In the genomic region with DNA sequence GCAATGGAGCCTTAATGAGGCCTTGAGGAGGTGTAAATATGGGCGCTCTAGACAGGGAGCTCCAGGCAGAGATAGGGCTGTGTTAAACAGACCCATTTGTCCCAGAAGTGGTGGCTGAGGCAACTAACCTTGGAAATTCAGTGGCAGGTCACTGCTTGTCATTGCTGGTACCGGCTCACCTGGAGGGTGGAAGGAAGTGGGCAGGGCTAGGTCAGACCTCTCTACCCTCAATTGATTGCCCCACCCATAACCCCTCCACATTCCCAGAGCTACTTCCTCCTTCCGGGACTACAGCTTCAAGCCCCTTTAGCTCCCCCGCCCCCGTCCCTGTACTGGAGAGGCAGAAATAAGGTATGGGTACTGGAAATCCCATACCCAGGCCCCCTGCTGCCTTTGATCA, we compare ENCODE assay signal across 14 mouse cellular contexts. TPM values are rescaled to one million over a fixed set of nuclear protein-coding genes. Genes with fewer than 3 reads are reported as not detected.
A peak's percentile ranks its signal among the peaks of the same experiment; 100 is the strongest.
DNase-seq lines count a peak whose midpoint lies in the region; TF ChIP-seq lines count a peak whose summit lies in the region.
"Had no signal": no experiment of that assay in that cellular context is flagged by ENCODE, and none has a peak within 500 bp of the region (broad histone marks: within the 10 kb centered on the region; RNA-seq: fewer than 3 reads in every experiment).

No protein-coding gene starts in this region.

- 38% methylated on average over 5 of the region's 5 CpGs for WGBS in lung, adult 2 months

- DNase-seq in gastrocnemius, adult 2 months: peak; percentile 12
- no peak for DNase-seq in gastrocnemius, adult 18-20 months (ENCODE audit: low spot score)
- peak; percentile 30 for DNase-seq in thymus, postnatal 25 days
- DNase-seq in thymus, adult 18-20 months: no peak
- peak; percentile 38 for DNase-seq in lung, adult 2 months
- no peak for DNase-seq in adrenal gland, postnatal 10 days
- DNase-seq in layer of hippocampus, postnatal 14 days (ENCODE audit: low spot score in 2 of 2): no peak
- DNase-seq in MN1 (ENCODE audit: low spot score): no peak
- DNase-seq: embryo, embryonic 11 days; gastrocnemius, postnatal 25 days; kidney, adult 18-20 months had no signal

- 0 out of 2 replicates have a peak, but pooled peaks cover 2% of the 10 kb centered on the region for H3K4me1 ChIP-seq in lung, adult 2 months (ENCODE audit: control insufficient read depth, insufficient read depth, low read length)

- TF ChIP-seq CTCF in gastrocnemius, adult 2 months (IDR thresholded peaks at IDR 0.05): no peak
- TF ChIP-seq CTCF in lung, adult 2 months (IDR thresholded peaks at IDR 0.05; ENCODE audit: insufficient read depth, low read length): no peak

- TF ChIP-seq POLR2A in lung, adult 2 months (IDR thresholded peaks at IDR 0.05; ENCODE audit: borderline replicate concordance, extremely low read depth, low read depth, low read length): no peak

- no peak overlapping the region for H3K27ac ChIP-seq in gastrocnemius, adult 2 months

- intact Hi-C loops in gastrocnemius, adult 2 months (cut with DNase I): no loop called here

- H3K4me3 ChIP-seq in gastrocnemius, adult 2 months: no peak overlapping the region
- H3K4me3 ChIP-seq in lung, adult 2 months (replicated peaks; ENCODE audit: extremely low read depth, low read depth, low read length): peak overlapping the region; percentile 10
- H3K4me3 ChIP-seq: limb, embryonic 13.5 days had no signal

RNA-seq across cellular contexts. Expression of a gene that starts 1.0 kb away (rescaled TPM):
- under 1 TPM; 0.28 to 0.64 TPM for total RNA-seq in gastrocnemius, adult 2 months (2021)
- under 1 TPM; 0.18 to 0.33 TPM for total RNA-seq in gastrocnemius, adult 18-20 months (2021)
- 25.7 and 45.9 TPM in 2 replicates for polyA plus RNA-seq in lung, adult 2 months (2012; rRNA removed)
- total RNA-seq in adrenal gland, postnatal 10 days (2021): 10 to 100 TPM; 10.9 to 11.6 TPM
- total RNA-seq in layer of hippocampus, postnatal 14 days (2021): under 1 TPM; 0.43 to 0.67 TPM

RNA-seq across cellular contexts. Expression of a gene that starts 11.9 kb away (rescaled TPM):
- total RNA-seq in gastrocnemius, adult 2 months (2021): not detected
- total RNA-seq in gastrocnemius, adult 18-20 months (2021): not detected
- polyA plus RNA-seq in lung, adult 2 months (2012; rRNA removed): 0.19 and 0.28 TPM in 2 replicates
- total RNA-seq in adrenal gland, postnatal 10 days (2021): not detected
- total RNA-seq in layer of hippocampus, postnatal 14 days (2021): not detected
- total RNA-seq: adrenal gland, adult 18-20 months; gastrocnemius, postnatal 25 days had no signal
- polyA plus RNA-seq: limb, embryonic 13.5 days had no signal

RNA-seq across cellular contexts. Expression of a gene that starts 37.1 kb away (rescaled TPM):
- under 1 TPM; 0.08 TPM for total RNA-seq in gastrocnemius, adult 2 months (2021)
- under 1 TPM; 0.07 to 0.11 TPM for total RNA-seq in gastrocnemius, adult 18-20 months (2021)
- polyA plus RNA-seq in lung, adult 2 months (2012; rRNA removed): 0.05 and 0.06 TPM in 2 replicates
- under 1 TPM; 0.15 to 0.33 TPM for total RNA-seq in adrenal gland, postnatal 10 days (2021)
- total RNA-seq in layer of hippocampus, postnatal 14 days (2021): under 1 TPM; 0.21 to 0.29 TPM
- total RNA-seq: neutrophil, adult 5-6 weeks had no signal

RNA-seq across cellular contexts. Expression of a gene that starts 39.6 kb away (rescaled TPM):
- total RNA-seq in gastrocnemius, adult 2 months (2021): 100 to 1,000 TPM; 439 to 468 TPM
- 100 to 1,000 TPM; 472 to 505 TPM for total RNA-seq in gastrocnemius, adult 18-20 months (2021)
- 1.1 and 4.2 TPM in 2 replicates for polyA plus RNA-seq in lung, adult 2 months (2012; rRNA removed)
- 10 to 100 TPM in 1 of 2 experiments, 1 to 10 TPM in 1; 2.0 to 13.3 TPM for total RNA-seq in adrenal gland, postnatal 10 days (2021)
- total RNA-seq in layer of hippocampus, postnatal 14 days (2021): not detected

RNA-seq across cellular contexts. Expression of a gene that starts 40.8 kb away (rescaled TPM):
- total RNA-seq in gastrocnemius, adult 2 months (2021): 10 to 100 TPM; 10.8 to 12.8 TPM
- 10 to 100 TPM in 1 of 2 experiments, 1 to 10 TPM in 1; 7.8 to 12.0 TPM for total RNA-seq in gastrocnemius, adult 18-20 months (2021)
- polyA plus RNA-seq in lung, adult 2 months (2012; rRNA removed): 107 and 125 TPM in 2 replicates
- 10 to 100 TPM; 77.9 to 83.2 TPM for total RNA-seq in adrenal gland, postnatal 10 days (2021)
- 10 to 100 TPM; 23.8 to 24.0 TPM for total RNA-seq in layer of hippocampus, postnatal 14 days (2021)

Comparison
In these comparisons a context has a peak if more than half of its experiments do, and no peak if none do; other contexts are left out.
1. DNase-seq: peak in gastrocnemius, adult 2 months (single experiment), thymus, postnatal 25 days (single experiment) and lung, adult 2 months (single experiment); none in gastrocnemius, adult 18-20 months (single experiment), thymus, adult 18-20 months (0 of 2), adrenal gland, postnatal 10 days (single experiment), layer of hippocampus, postnatal 14 days (0 of 2) and MN1 (single experiment).
2. RNA of a gene that starts 1.0 kb away (total RNA-seq): 10.9 to 11.6 TPM in adrenal gland, postnatal 10 days; 0.43 to 0.67 TPM in layer of hippocampus, postnatal 14 days, 0.28 to 0.64 TPM in gastrocnemius, adult 2 months and 0.18 to 0.33 TPM in gastrocnemius, adult 18-20 months; every median in the first group is over 4 times any median in the second.